Mouse (Mus musculus): Measurements from ENCODE around the gene Coasy.

DNA sequence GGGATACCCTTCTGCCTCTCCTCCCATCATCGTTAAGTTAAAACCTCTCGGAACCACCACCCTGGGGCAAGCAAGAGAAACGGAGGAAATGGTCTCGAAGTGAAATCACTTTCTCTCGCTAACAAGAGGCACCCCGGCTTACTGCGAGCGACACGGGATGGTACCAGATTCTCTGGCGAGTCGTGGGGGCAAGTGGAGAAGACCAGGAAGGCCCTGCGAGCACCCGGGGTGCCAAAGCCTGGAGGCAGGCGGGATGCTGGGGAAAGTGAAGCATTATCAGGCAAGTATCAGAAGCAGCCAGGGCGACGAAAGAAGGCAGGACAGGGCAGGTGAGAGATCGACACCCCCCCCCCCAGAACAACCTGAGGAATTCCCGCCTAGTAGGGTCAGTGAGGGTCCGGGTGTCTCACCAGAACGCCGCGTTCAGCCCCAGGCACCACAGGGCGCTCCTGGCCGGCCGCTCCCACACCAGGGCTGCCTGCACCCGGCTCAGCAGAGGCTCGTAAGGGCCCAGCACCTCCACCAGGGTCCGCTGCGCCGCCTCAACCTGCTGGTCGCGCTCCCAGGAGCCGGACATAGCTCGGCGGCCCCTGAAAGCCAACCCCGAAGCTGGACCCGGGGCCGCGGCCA, 36.9 kb downstream of the Coasy start:
- no peak for TF ChIP-seq CTCF (conservative IDR thresholded peaks at IDR 0.05; ENCODE audit: low read length)
- TF ChIP-seq NANOG (IDR thresholded peaks at IDR 0.05; ENCODE audit: borderline replicate concordance, low read length): no peak
